Mouse (Mus musculus): ENCODE measurements around the gene Smyd3.

Gene Smyd3

GRCm38 (mm10) chr1:179289744-179290143, 228.1 kb downstream of the Smyd3 start:
- no peak for DNase-seq (ENCODE audit: low read depth, low spot score)

- DNase-seq (ENCODE audit: low read depth, low spot score), result no peak
Measured at GRCm38 (mm10) chr1:179286748-179287147, 231.1 kb downstream of the Smyd3 start.

- no peak for DNase-seq (ENCODE audit: low read depth, low spot score)
Measured at GRCm38 (mm10) chr1:179282821-179283220, 235.0 kb downstream of the Smyd3 start.

- DNase-seq (ENCODE audit: low read depth, low spot score), result no peak
Measured at GRCm38 (mm10) chr1:179281401-179282121, 236.3 kb downstream of the Smyd3 start.

- DNase-seq (ENCODE audit: low read depth, low spot score), result no peak
Measured at GRCm38 (mm10) chr1:179279116-179279515, 238.7 kb downstream of the Smyd3 start.

- DNase-seq (ENCODE audit: low read depth, low spot score), result peak; percentile 59
Measured at GRCm38 (mm10) chr1:179277346-179277745, 240.5 kb downstream of the Smyd3 start.

GRCm38 (mm10) chr1:179276866-179277265, 241.0 kb downstream of the Smyd3 start:
- DNase-seq (ENCODE audit: low read depth, low spot score), result peak; percentile 91

GRCm38 (mm10) chr1:179272926-179273325, 244.9 kb downstream of the Smyd3 start:
- DNase-seq (ENCODE audit: low read depth, low spot score), result peak; percentile 68

GRCm38 (mm10) chr1:179272351-179272750, 245.5 kb downstream of the Smyd3 start:
- DNase-seq (ENCODE audit: low read depth, low spot score), result peak; percentile 76

- DNase-seq (ENCODE audit: low read depth, low spot score), result peak; percentile 74
Measured at GRCm38 (mm10) chr1:179266936-179267335, 250.9 kb downstream of the Smyd3 start.

GRCm38 (mm10) chr1:179261496-179261966, 256.3 kb downstream of the Smyd3 start:
- no peak for DNase-seq (ENCODE audit: low read depth, low spot score)

- DNase-seq (ENCODE audit: low read depth, low spot score), result no peak
Measured at GRCm38 (mm10) chr1:179255826-179256512, 261.9 kb downstream of the Smyd3 start.

- DNase-seq (ENCODE audit: low read depth, low spot score), result no peak
Measured at GRCm38 (mm10) chr1:179254531-179254930, 263.3 kb downstream of the Smyd3 start.

- no peak for DNase-seq (ENCODE audit: low read depth, low spot score)
Measured at GRCm38 (mm10) chr1:179252611-179253010, 265.2 kb downstream of the Smyd3 start.

- no peak for DNase-seq (ENCODE audit: low read depth, low spot score)
Measured at GRCm38 (mm10) chr1:179250388-179250787, 267.5 kb downstream of the Smyd3 start.

- no peak for DNase-seq (ENCODE audit: low read depth, low spot score)
Measured at GRCm38 (mm10) chr1:179243554-179243953, 274.3 kb downstream of the Smyd3 start.

GRCm38 (mm10) chr1:179240663-179241279, 277.1 kb downstream of the Smyd3 start:
- DNase-seq (ENCODE audit: low read depth, low spot score), result no peak

GRCm38 (mm10) chr1:179238639-179239038, 279.2 kb downstream of the Smyd3 start:
- DNase-seq (ENCODE audit: low read depth, low spot score), result no peak

GRCm38 (mm10) chr1:179237989-179238388, 279.9 kb downstream of the Smyd3 start:
- DNase-seq (ENCODE audit: low read depth, low spot score), result peak; percentile 55

GRCm38 (mm10) chr1:179236217-179236840, 281.5 kb downstream of the Smyd3 start:
- DNase-seq (ENCODE audit: low read depth, low spot score), result no peak

GRCm38 (mm10) chr1:179231777-179232661, 285.8 kb downstream of the Smyd3 start:
- peak; percentile 75 for DNase-seq (ENCODE audit: low read depth, low spot score)
